Mouse (Mus musculus): ENCODE results near the gene Lrrc27.

Gene Lrrc27

DNA sequence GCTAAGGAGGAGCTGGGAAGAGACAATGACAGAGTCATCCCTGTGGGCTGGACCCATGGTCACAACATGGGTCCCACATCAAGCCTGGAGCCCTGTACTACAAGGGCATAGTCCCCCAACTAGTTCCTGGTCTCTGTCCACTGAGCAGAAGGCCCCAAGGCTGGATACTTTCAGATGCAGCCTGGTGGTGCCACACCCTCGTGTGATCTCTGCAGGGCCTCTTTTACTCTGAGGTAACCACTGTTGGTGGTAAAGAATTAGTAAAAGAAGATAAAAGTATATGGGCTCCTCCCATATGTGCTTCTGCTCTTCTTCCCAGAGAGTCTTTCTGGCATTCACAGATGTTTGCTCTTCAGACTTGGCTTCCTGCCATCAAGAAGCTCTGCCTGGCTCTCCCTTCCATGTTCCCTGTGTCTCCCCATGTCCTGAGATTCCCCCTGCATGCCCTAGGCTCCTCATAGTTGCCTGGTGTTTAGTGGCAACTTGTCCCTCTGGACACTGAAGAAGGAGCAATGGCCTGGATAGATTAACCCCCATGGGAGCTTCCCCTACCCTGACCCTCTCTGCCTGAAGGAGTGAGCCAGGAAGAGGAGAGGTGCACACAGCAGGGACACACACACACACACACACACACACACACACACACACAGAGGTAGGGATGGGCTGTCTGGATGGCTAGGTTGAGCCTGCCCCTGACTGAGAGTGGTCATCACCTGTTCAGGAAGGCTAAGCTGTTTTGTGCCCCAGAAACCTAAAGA is 60.0 kb downstream of the Lrrc27 start:
- 14% methylated on average over 1 of the region's 1 CpGs for WGBS

DNA sequence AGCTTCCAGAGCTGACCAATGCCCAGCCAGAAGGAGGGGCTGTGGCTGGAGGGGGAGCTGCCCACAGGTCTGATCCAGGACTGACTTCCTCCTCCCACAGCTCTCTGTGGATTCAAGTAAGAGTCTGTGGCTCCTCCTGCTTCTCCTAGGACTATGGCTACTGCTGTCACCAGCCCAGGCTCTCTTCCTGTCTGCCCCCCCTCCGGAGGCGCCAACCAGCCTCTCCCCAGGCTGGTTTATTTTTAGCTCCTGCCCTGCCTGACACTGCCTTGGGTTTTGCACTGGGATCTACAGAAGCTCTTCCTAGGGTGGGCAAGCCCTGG is 60.6 kb downstream of the Lrrc27 start:
- WGBS = 35% methylated on average over 2 of the region's 2 CpGs

DNA sequence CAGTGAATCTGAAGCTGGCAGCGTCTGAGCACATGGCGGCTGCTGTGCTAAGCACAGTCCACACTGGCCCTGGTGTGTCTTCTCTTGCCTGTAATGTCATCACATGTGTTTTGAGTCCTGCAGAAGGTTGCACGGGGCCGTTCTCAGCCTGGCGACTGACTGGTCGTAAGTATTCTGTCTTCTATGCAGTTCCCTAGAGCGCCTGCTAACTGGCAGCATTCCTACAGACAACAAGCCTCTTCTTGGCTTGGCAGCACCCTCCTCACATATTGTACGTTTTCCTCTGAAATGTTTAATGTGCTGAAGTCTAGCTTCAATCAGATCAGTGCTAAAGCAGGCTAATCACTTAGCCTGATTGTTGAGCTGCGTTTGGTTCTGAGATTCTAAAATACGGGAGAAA is 62.8 kb downstream of the Lrrc27 start:
- WGBS = 19% methylated on average over 10 of the region's 10 CpGs

DNA sequence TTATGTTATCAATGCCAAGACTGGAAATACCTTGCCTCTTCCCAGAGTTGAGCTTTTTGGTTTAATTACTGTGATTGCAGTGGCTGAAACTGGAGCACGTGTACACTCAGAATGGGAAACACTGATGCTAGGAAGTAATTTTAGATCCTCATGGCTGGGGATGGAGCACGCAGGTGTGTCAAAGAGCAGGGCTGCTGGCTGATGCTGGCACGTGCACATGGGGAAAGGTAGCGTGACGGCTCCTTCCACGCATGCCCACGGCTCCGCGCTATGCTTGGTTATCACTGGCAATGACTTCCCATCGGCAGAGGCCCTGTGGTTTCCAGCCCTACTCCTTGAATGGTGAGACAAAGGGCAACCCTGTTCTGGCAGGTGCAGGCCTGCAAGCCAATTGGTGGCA is 63.4 kb downstream of the Lrrc27 start:
- WGBS = 67% methylated on average over 10 of the region's 10 CpGs

DNA sequence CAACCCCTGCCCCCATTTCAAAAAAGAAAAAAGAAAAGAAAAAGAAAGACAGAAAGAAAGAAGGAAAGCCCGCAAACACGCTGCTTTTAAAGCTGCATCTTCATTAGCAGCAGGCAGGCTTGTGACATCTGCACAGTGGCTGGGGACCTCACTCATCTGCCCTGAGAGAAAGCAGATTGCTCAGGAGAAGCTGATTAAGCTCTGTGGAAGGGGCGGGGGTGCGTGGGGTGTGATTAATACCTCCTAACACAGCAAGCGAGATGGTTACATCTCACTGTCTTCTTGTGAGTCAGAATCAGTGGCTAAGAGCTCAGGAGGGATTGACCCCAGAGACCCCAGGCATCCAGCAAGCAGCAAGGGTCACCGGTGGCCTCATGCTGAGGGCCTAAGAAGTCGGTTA is 64.7 kb downstream of the Lrrc27 start:
- 94% methylated on average over 7 of the region's 7 CpGs for WGBS

DNA sequence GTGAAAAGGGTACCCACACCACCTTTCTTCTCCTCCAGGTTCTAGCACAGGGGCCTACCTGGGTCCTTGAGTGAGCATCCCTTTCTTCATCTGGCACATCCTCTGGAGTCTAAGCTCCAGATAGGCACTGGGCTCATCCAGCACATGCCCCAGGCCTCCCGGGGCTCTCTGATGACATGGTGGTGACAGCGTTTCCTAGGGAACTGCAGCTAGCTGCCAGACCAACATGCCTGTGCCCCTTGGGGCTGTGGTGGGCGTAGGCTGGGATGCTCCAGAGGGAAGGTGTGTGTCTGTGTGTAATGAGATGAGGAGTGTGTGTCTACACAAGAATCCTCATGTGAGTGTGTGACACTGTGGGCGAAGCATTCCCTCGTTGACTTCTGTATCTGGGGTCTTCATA is 66.8 kb downstream of the Lrrc27 start:
- WGBS = 84% methylated on average over 5 of the region's 5 CpGs

DNA sequence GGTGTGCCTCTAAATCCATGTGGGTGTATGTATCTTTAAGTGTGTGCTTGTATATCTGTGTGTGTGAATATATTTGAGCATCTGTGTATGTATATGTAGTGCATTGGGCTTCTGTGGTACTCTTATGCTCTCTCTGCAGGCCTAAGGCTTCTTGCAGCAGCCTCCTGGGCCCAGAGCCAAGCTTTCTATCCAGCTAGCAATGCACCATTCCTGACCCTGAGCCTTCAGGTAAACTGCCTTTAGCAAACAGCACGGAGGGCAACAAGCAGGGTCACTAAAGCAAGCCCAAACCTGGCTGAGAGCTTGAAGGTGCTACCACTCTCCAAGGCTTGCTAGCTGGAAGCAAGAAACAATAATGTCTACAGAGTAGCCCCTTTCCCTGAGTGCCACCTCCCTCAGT is 67.3 kb downstream of the Lrrc27 start:
- WGBS = 96% methylated on average over 1 of the region's 1 CpGs

DNA sequence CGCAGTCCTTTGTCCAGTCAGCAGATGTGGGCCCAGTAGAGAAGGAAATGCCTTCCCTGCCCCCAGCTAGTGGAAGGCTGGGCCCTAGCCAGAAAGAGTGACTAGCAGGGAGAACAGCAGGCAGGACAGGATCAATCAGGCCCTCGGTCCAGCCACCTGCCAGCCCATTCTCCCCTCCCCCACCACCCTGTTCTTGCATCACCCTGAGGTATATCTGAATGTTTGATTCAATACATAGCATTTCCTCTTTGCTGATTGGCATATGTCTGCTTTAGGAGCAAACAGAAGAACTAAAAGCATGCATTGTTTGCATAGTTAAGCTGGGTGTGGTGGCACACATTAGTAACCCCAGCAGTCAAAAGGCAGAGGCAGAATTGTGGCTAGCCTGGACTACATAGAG is 68.4 kb downstream of the Lrrc27 start:
- WGBS = 60% methylated on average over 2 of the region's 2 CpGs

DNA sequence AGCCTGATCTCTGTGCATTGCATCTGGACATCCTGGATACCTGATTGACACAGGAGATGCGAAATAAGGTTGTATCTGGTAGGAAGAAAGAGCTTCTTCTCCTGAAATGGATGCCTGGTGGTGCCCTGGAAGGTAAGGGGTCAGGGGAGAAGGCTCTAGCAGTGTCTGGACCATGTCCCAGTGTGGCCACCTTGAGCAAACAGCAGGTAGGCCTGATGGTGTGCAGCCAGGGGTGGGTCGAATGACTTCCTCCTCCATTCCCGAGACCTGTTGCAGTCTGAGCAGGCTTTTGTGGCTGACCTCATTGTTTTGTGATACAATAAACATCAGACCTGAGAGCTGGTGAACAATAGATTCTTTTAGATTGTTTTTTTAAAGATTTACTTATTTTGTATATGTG is 69.2 kb downstream of the Lrrc27 start:
- WGBS = 81% methylated on average over 3 of the region's 3 CpGs

DNA sequence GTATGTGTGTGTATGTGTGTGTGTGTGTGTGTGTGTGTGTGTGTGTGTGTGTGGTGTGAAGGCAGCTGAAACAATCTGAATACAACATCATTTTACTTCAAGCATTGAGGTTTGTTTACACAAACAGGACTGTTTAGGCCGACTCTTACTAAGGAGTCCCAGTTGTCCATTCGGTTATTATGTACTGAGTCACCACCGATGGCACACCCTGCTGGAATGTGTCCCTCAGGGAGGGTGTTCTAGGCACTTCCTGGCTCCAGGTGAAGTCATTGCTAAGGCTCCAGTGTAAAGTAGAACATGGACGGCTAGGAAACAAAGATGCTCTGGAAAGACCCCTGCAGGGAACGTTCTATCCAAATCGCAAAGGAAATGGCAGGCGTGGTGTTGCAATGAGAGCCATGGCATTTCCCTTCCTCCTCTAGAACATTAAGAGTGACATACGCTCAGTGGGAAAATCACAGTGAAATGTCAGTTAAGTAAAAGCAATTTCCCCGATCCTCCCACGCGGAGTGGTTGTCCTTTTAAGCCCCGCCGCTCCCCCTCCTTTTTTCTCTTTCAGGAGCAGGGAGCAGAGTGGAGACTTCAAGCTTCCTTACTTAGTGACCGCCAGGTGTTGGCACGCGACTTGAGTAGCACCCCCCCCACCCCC is 72.6 kb downstream of the Lrrc27 start:
- WGBS = 63% methylated on average over 16 of the region's 16 CpGs

DNA sequence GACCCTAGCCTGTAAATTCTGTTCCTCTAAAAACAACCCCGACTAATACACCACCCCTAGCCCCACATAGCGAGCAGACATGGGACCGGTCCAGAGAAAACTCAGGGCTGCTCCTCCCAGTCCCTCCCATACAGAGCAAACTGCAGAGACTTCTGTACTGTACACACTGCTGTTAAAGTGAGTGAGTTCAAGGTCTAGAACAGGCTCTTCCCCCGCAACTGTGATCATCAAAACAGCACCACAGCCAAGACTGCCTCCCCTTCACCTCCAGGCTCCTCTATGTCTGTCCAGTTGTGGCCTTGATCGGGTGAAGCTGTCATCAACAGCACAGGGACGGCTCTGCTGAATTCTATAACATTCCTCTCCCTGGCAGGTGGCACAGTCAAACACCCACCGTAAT is 75.8 kb downstream of the Lrrc27 start:
- WGBS = 83% methylated on average over 7 of the region's 7 CpGs
